Mouse (Mus musculus) lung, embryonic 14.5 days (tissue): ENCODE data around the gene Gzf1. TPM values are rescaled to one million over a fixed set of nuclear protein-coding genes. Genes with fewer than 3 reads are reported as not detected.

Source experiments
- ATAC-seq: fragments of 200-750 bp; cut with Nextera tagmentation; 2 replicates; pipeline ENCODE4 v1.8.0; 2017; ENCODE audit warnings: mild to moderate bottlenecking, moderate TSS enrichment, moderate library complexity; ENCODE audit not compliant: insufficient read depth
- DNase-seq: peaks from one replicate; pipeline ENCODE4 v3.0.0-alpha.2; 2015
- H3K27ac ChIP-seq: fragments of 300-500 bp; sonication (generic); 2 replicates; pipeline ENCODE4 v1.5.1; 2014; ENCODE audit warnings: low read depth, mild to moderate bottlenecking, moderate library complexity
- H3K27me3 ChIP-seq: fragments of 300-500 bp; sonication (generic); 2 replicates; pipeline ENCODE4 v1.6.1; 2014; ENCODE audit warnings: low read length, control low read depth; ENCODE audit not compliant: insufficient read depth
- H3K36me3 ChIP-seq: fragments of 300-500 bp; sonication (generic); 2 replicates; pipeline ENCODE4 v1.6.1; 2014; ENCODE audit warnings: control low read depth; ENCODE audit not compliant: insufficient read depth
- H3K4me1 ChIP-seq: fragments of 300-500 bp; sonication (generic); 2 replicates; pipeline ENCODE4 v1.6.1; 2014; ENCODE audit warnings: antibody characterized with exemption, control low read depth; ENCODE audit not compliant: insufficient read depth
- H3K4me2 ChIP-seq: fragments of 300-500 bp; sonication (generic); 2 replicates; pipeline ENCODE4 v1.6.1; 2014; ENCODE audit warnings: mild to moderate bottlenecking
- H3K4me3 ChIP-seq: fragments of 300-500 bp; sonication (generic); 2 replicates; pipeline ENCODE4 v1.5.1; 2014; ENCODE audit warnings: low read depth, low read length
- H3K9ac ChIP-seq: fragments of 300-500 bp; sonication (generic); 2 replicates; pipeline ENCODE4 v1.6.1; 2014
- H3K9me3 ChIP-seq: fragments of 300-500 bp; sonication (generic); 2 replicates; pipeline ENCODE4 v1.6.1; 2016; ENCODE audit warnings: low read depth, low read length, control low read depth
- CTCF ChIP-seq: IDR thresholded peaks from 2 replicates; pipeline ENCODE4 v1.5.1; 2016; ENCODE audit warnings: antibody characterized with exemption, low read depth
- WGBS: fragments of 180-500 bp; shearing (Covaris S2); extraction: QIAGEN DNeasy Blood & Tissue Kit; methylation state at CpG from one replicate; pipeline ENCODE4 v1.1.7; 2014; 5-methylcytosine and 5-hydroxymethylcytosine counted together
- polyA plus RNA-seq: library from polyadenylated mRNA; unstranded; fragments of >200 nt; fragmentation: Nextera tagmentation; extraction: Ambion mirVana; gene quantifications from 2 replicates; pipeline ENCODE4 v1.2.1, GENCODE M21; 2014

The Gzf1 gene
- polyA plus RNA-seq, 1 experiment from 2014 or later: 21.4 TPM

DNA sequence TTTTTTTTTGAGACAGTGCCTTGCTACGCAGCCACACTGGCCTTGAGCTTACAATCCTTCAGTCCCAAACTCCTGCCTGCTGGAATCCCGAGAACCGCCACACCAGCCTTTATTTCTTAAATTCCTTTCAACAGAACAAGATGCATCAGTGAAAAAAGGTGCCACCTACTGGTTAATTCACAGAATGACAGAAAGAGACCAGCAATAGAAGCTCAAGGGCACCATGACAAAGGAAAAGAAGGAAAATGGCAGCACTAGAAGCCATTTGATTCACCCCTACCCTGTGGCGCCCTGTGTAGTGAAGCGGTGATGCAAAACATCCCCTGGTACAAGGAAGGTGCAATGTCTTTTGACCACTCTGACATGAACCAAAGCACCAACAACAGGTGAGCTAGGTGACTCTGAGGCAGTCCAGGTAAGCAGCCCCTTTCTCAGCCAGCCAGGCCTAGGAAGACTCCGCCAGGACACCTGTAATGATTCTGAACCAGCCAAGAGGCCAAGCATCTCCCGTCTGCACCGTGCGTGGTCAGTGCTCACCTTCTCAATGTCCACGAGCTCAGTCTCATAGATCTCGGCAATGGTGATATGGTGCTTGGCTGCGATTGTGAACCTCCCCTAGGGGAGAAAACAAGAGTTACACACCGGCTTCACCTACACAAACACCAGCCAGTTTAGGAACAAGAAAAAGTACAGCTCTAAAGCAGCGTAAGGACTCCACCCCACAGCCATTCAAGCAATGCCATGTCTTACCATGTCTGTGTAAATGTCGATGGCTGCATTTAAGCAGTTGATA, 25.8 kb downstream of the Gzf1 start:
- DNase-seq: peak; percentile 75
- no peak overlapping the region for H3K4me2 ChIP-seq
- ATAC-seq: peak; percentile 52
- peak; percentile 64 for TF ChIP-seq CTCF
- no peaks in the 10 kb centered on the region for H3K9me3 ChIP-seq
- no peak overlapping the region for H3K4me3 ChIP-seq
- no peaks in the 10 kb centered on the region for H3K27me3 ChIP-seq
- H3K27ac ChIP-seq: no peak overlapping the region
- no peaks in the 10 kb centered on the region for H3K4me1 ChIP-seq
- no peak overlapping the region for H3K9ac ChIP-seq
- 80% methylated on average over 15 of the region's 15 CpGs for WGBS
- no peaks in the 10 kb centered on the region for H3K36me3 ChIP-seq

DNA sequence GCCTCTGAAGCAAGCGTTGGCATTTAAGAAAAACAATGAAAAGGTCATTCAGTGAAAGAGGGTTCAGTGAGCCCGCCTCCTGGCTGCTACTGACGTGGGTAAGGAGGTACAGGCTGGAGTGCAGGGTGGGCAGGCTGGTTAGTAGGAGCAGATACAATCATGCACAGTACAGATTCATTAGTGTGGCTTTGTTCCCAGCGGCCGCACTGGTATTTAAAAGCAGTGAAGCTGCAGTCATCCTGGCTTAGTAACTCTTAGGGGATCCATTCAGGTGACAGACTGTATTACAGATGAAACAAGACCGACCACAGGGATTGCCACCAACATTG, 26.3 kb downstream of the Gzf1 start:
- H3K4me2 ChIP-seq: no peak overlapping the region
- H3K27me3 ChIP-seq: no peaks in the 10 kb centered on the region
- no peak for DNase-seq
- no peak for TF ChIP-seq CTCF
- ATAC-seq: no peak
- no peak overlapping the region for H3K27ac ChIP-seq
- H3K9ac ChIP-seq: no peak overlapping the region
- no peaks in the 10 kb centered on the region for H3K9me3 ChIP-seq
- H3K4me1 ChIP-seq: no peaks in the 10 kb centered on the region
- H3K36me3 ChIP-seq: no peaks in the 10 kb centered on the region
- WGBS: 79% methylated on average over 6 of the region's 6 CpGs
- H3K4me3 ChIP-seq: no peak overlapping the region

GRCm38 (mm10) chr2:148712326-148712725, 31.5 kb downstream of the Gzf1 start:
- Histone ChIP-seq H3K4me1 (no peaks in the 10 kb centered on the region), H3K4me2 (no peak overlapping the region), H3K4me3 (no peak overlapping the region), H3K9ac (no peak overlapping the region), H3K9me3 (no peaks in the 10 kb centered on the region), H3K36me3 (no peaks in the 10 kb centered on the region), H3K27me3 (no peaks in the 10 kb centered on the region), H3K27ac (no peak overlapping the region)
- DNase-seq (no peak), ATAC-seq (no peak)
- WGBS: 72% methylated on average over 3 of the region's 3 CpGs
- TF ChIP-seq CTCF: no peak

DNA sequence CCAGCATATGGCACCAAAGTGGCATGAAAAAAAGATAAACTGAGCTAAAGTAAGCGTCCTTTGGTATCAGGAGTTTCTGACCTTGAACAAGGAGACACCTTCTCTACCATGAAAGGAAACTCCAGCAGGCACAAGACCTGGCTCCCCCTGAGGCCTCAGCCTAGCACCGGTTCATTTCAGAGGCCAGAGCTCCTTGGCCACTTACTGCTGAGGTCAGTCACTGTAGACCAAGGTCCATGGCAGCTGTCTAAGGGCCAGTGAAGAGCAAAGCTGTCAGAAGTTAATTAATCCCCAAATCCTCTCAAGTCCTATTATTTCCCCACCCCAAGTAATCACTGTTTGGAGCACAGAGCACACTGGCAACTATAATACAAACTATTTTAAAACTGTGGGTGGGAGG, 36.2 kb downstream of the Gzf1 start:
- ATAC-seq (no peak), DNase-seq (no peak)
- Histone ChIP-seq H3K9me3 (no peaks in the 10 kb centered on the region), H3K9ac (no peak overlapping the region), H3K4me3 (no peak overlapping the region), H3K27me3 (no peaks in the 10 kb centered on the region), H3K4me1 (no peaks in the 10 kb centered on the region), H3K36me3 (no peaks in the 10 kb centered on the region), H3K4me2 (no peak overlapping the region), H3K27ac (no peak overlapping the region)
- 74% methylated on average over 2 of the region's 2 CpGs for WGBS
- TF ChIP-seq CTCF: no peak

DNA sequence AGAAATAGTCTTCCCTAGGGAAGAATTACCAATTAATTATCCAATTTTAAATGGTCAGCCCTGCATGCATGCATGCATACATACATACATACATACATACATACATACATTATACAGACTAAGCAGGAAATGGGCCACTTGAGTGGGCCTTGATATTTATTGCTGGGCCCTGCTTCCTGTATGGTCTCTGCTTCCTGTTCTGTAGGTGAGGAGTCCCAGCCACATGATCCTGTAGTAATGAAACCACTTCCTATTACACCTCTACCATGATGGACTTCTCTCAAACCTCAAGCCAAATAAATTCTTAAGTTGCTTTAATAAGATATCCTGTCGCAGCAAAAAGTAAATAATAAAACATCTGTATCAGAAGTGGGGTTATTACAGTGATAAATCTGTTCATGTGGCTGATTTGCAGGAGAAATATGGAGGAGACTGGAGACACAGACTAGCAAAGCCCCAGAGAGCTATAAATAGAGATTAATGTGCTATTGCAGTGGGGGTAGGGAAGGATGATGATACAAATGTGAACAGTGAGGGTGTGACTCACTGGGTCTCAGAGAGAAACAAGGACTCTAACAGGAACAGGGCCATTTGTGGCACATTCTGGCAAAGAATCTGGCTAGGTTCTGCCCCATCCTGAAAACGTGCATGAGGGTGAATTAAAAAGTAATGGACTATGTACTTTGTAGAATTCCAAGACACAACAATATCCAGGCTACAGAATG, 38.6 kb downstream of the Gzf1 start:
- H3K4me1 ChIP-seq: no peaks in the 10 kb centered on the region
- H3K4me3 ChIP-seq: no peak overlapping the region
- no peaks in the 10 kb centered on the region for H3K36me3 ChIP-seq
- 59% methylated on average over 2 of the region's 2 CpGs for WGBS
- no peak overlapping the region for H3K27ac ChIP-seq
- TF ChIP-seq CTCF: no peak
- H3K27me3 ChIP-seq: no peaks in the 10 kb centered on the region
- no peak overlapping the region for H3K4me2 ChIP-seq
- ATAC-seq (no peak), DNase-seq (no peak)
- no peaks in the 10 kb centered on the region for H3K9me3 ChIP-seq
- no peak overlapping the region for H3K9ac ChIP-seq

DNA sequence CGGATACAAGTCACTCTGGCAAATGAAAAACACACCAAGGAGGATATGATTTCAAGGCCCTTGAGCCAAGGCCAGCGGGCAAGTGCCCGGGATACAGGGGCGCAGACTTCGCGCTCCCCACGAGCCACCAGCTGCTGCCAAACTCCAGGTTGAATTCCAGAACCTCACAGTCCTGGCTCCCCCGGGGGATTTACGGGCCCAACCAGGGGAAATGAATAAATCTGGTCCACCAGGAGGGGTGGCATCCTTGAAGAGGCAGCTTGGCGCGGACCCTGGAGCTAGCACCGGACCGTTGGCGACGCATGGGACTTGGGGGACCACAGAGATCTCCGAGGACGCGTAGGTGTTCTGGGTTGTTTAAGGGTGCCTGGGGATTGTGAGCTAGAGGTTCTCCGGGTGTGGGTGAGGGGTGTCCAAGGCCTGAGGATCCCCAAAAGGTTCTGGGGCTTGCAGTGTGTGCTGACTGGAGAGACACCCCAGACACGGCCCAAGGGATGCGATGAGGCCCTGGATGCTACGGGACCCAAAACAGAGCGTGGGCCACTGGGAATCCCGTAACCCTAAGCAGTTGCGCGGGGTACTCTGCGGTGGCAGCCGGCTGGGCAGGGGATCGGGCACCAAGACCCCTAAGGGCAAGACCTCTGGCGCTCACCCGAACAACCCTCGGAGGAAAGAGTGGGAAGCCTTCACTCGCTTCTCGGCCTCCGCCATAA, 50.9 kb downstream of the Gzf1 start:
- DNase-seq (peak; percentile 17), ATAC-seq (peak; percentile 72)
- no peaks in the 10 kb centered on the region for H3K36me3 ChIP-seq
- no peaks in the 10 kb centered on the region for H3K27me3 ChIP-seq
- peak overlapping the region; percentile 84 for H3K4me2 ChIP-seq
- H3K4me1 ChIP-seq: 0 out of 2 replicates have a peak, but pooled peaks cover 4% of the 10 kb centered on the region
- peak overlapping the region; percentile 75 for H3K9ac ChIP-seq
- TF ChIP-seq CTCF: no peak
- no peaks in the 10 kb centered on the region for H3K9me3 ChIP-seq
- 1% methylated on average over 34 of the region's 35 CpGs for WGBS
- peak overlapping the region; percentile 72 for H3K4me3 ChIP-seq
- no peak overlapping the region for H3K27ac ChIP-seq

DNA sequence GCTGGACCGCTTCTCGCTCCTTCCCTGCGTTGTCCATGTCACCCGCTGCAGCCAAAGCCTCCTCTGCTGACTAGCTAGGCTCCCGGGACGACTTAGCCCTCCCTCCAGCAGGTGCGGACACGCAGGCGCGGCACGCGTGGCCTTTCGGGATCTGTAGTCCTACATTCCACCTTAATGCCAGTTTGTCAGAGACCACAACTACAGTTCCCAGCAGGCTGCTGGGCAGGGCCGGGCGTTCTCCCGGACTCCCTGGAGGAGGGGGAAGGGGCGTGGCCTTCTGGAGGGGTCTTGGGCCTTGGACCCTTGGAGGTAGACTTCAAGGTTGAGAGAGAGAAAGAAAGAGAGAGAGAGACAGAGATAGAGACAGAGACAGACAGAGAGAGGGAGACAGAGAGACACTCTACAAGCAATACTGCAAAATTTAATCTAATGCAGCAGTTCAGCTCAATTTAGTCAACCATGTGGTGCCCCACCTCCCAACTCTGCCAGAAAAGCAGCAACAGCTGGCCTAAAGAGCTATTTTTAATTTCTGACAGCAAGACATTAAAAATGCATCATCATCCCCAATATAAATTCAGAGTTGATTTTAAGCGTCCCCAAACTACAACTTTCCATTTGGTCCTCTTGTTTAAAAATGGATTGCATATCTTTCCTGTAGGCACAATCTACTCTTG, 51.6 kb downstream of the Gzf1 start, which contains the start of gene Napb:
Gene Napb, minus strand, starts transcription at position 141 of the 674 bp plus-strand sequence.
- WGBS: 2% methylated on average over 18 of the region's 18 CpGs
- DNase-seq (peak; percentile 94), ATAC-seq (peak; percentile 100)
- no peaks in the 10 kb centered on the region for H3K27me3 ChIP-seq
- peak within 1 kb of the TSS; percentile 75 for H3K9ac ChIP-seq
- no peak for TF ChIP-seq CTCF
- no peaks in the 10 kb centered on the region for H3K36me3 ChIP-seq
- H3K4me1 ChIP-seq: 0 out of 2 replicates have a peak, but pooled peaks cover 4% of the 10 kb centered on the region
- H3K27ac ChIP-seq: no peak within 1 kb of the TSS
- H3K4me2 ChIP-seq: peak within 1 kb of the TSS; percentile 84
- no peaks in the 10 kb centered on the region for H3K9me3 ChIP-seq
- peak within 1 kb of the TSS; percentile 72 for H3K4me3 ChIP-seq

Other genes starting within 250 kb of the Gzf1 start
- gene Cd93, start 237.5 kb upstream of the Gzf1 start, polyA plus RNA-seq: 33.7 and 34.4 TPM in 2 replicates
- gene Nxt1, start 8.4 kb upstream of the Gzf1 start, polyA plus RNA-seq: 113 and 115 TPM in 2 replicates
- 2.3 and 2.8 TPM in 2 replicates for gene Napb, start 51.4 kb downstream of the Gzf1 start, polyA plus RNA-seq
- not detected in 2 replicates for gene Cstl1, start 69.3 kb downstream of the Gzf1 start, polyA plus RNA-seq
- gene Cst11, start 90.5 kb downstream of the Gzf1 start, polyA plus RNA-seq: not detected in 2 replicates
- not detected in 2 replicates for gene 8030411F24Rik, start 101.0 kb downstream of the Gzf1 start, polyA plus RNA-seq
- gene Cst12, start 108.3 kb downstream of the Gzf1 start, polyA plus RNA-seq: not detected in 2 replicates
- not detected in 2 replicates for gene Cst8, start 117.8 kb downstream of the Gzf1 start, polyA plus RNA-seq
- not detected in 2 replicates for gene Cst13, start 139.1 kb downstream of the Gzf1 start, polyA plus RNA-seq
- 0.49 TPM in 1 of 2 replicates, not detected in the other for gene Cst9, start 154.1 kb downstream of the Gzf1 start, polyA plus RNA-seq
- not detected in 2 replicates for gene 9230104L09Rik, start 184.0 kb downstream of the Gzf1 start, polyA plus RNA-seq
- 481 and 484 TPM in 2 replicates for gene Cst3, start 194.7 kb downstream of the Gzf1 start, polyA plus RNA-seq